Mouse (Mus musculus) embryo, embryonic 11 days (tissue): ENCODE results near the gene C1rl.
"Not testable (repeated sequence)": the region's sequence is repeated elsewhere in the genome, so short reads cannot be mapped to it uniquely, and the experiment has no call there.

Experiments used
- DNase-seq: peaks from one replicate; pipeline ENCODE4 v3.0.0-alpha.2; 2015

Gene C1rl

DNA sequence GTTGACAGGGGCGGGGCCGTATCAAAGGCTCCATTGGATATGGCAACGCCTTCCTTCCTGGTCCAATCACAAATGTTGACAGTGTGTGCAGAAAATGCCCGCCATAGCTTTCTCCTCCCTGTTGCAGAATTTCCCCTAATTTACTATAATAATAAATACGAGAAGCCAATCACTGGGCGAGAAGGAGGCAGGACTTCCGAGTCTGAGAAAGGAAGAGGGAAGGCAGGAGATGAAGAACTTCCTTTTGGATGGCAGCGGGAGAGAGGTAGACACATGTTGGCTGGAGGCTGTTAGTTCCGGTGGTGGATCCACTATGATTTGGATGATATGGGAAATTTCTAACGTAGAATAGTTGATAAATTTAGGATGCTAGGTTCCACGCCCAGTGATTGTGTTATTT, 18.3 kb upstream of the C1rl start:
- DNase-seq, result no peak

DNA sequence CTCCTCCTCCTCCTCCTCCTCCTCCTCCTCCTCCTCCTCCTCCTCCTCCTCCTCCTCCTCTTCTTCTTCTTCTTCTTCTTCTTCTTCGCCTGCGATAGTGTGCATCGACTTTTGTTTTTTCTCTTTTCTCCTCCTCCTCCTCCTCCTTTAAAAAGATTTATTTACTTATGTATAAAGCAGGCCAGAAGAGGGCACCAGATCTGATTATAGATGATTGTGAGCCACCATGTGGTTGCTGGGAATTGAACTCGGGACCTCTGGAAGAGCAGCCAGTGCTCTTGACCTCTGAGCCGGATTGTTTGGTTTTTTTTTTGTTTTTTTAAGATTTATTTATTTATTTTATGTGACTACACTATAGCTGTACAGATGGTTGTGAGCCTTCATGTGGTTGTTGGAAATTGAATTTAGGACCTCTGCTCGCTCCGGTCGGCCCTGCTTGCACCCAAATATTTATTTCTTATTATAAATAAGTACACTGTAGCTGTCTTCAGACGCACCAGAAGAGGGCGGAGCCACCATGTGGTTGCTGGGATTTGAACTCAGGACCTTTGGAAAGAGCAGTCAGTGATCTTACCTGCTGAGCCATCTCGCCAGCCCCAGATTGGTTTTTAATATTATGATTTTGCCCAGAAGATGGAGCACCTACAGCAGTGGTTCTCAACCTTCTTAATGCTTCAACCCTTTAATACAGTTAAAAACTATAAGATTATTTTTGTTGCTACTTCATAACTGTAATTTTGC, 17.4 kb upstream of the C1rl start:
- not testable (repeated sequence) for DNase-seq

DNA sequence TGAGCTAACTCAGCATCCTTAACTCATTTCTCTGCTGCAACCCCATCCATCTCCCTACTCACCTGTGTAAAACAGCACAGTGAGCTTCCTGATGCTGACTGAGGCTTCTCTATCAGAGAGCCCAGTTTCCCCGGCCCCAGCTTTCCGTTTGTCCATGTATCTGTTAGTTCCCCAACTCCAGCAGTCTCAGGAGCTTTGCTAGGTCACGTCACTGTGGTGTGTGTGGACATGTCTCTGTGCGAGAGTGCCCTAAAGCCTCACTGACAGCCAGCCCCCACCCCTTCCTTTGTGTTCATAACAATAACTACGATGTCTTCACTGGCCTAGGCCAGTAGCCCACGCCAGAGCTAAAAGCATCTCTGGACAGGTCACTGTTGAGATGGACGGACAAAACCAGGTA, 16.7 kb upstream of the C1rl start:
- no peak for DNase-seq

DNA sequence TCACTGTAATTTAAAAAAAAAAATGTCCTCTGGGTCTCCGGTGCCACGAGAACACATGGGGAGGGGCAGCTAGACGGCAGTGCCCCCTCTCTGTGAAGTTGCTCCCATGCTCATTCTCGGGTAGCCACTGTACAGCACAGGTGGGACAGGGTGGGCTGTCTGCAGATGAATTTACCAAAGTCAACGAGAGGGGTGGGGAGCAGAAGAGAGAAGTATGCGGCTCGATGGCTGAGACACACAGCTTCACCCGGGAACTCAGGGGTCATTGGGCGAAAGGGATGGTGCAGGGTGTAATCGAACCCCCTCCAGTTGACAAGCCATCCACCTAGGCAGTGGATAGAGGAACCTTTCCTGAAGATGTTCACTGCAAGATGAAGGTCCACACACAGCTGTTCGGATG, 16.1 kb upstream of the C1rl start:
- DNase-seq, result no peak

DNA sequence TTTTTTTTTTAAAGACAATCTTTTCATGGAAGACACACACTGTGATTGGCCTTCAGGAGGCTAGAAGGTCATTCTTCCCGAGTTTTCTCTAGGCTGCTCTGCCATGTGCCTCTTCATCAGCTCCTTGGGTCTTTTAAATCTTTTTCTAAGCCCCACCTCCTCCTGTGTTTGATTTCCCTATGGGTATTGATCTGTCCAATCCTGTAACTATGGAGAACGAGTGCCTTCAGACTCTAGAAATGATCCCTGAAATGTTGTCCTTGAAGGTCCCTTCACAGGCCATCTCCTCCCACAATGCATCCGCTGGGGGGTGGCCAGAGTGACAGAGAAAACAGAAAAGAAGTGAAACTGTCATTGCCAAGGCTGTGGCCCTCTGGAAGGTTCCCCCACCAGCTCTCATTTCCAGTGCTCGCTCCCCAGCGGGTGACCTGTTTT, 15.7 kb upstream of the C1rl start:
- DNase-seq, result no peak

DNA sequence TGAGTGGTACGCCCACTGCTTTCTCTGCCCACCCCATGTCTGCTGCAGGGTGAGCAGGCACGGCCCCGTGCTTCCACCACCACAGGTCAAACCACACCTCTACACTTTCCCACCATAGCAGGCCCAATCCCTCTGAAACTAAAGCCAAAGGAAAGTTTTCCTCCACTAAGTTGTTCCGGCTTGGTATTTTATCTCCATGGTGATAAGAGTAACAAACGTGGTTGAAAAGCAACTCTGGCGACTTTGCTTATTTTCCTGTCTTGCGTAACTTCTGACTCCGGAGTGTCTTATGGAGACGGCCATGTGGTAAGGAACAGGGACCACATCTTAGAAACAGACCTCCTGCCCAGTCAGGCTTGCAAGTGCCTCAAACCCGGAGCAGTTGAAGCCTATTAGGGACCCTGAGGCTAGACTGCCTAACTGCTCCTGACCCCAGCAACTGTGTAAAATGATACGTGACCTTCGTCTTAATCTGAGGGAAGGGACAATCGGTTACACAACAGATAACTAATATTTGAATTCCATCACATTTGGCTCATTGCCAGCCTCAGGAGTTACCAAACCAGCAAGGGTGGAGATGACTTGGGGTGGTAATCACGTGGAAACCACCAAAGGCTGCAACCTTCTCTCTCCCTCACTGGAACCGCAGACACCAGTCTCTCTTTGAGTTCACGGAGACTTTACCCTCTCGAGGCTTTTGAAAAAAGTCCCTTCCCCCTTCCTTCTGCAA, 14.8 kb upstream of the C1rl start:
- no peak for DNase-seq

DNA sequence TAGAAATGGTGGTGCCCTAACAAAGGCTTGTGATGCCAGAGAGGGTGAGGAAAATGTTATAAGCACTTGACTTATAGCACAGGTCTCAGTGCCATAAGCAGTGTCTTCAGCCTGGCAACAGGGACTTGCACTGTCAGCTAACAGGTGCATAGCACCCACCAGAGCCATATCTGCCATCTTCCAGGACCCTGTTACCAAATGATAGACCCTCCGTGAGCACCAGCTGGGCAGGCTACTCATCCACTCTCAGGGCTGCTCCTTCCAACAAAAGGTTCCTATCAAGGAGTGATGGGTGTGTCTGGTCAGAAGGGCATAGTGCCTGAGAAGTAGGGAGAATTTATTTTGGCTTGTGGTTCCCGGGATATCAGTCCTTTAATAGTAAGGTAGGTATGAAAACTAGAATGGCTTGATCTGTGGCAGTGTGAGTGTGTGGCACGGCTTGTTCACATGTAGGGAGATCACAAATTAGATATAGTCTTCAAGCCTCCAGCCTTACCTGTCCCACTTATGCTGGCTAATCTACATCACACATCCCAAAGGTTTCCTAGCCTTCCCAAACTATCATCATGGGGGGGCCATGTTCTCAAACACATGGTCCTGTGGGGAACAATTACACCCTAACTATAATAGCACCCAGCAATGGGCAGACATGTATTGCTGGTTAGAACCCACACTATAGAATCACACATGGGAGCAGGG, 13.9 kb upstream of the C1rl start:
- DNase-seq, result no peak

DNA sequence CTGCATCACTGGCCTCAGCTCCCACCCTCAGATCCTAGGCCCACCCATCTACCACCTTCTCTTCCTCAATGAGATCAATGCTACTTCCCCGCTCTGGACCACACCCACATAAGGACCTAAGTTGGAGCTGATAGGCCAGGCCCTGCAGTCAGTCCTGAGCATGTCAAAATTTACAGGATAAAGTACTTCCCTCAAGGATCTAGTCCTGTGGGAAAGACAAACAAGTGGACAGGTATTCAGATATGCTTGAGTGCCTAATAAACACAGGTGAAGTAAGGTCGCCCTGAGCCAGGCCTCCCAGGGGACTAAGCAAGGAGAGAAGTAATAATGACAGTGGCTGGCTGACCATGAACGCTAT, 13.4 kb upstream of the C1rl start:
- no peak for DNase-seq

DNA sequence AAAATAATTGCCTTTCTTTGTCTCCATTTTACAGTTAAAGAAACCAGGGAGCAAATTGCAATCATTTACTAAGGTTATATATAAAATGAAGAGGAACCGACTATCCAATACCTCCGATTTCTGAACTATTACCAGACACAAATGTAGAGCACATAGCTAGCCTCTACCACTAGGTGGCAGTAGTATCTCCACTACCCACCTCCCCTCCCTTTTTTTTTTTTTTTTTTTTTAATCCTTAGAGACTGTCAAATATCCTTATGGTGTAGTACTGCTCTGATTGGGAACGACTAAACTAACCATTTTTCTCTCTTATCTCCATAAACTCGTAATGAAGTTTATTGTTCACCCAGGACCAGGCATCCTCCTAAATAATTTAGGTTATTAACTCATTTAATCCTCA, 12.6 kb upstream of the C1rl start:
- peak; percentile 66 for DNase-seq

DNA sequence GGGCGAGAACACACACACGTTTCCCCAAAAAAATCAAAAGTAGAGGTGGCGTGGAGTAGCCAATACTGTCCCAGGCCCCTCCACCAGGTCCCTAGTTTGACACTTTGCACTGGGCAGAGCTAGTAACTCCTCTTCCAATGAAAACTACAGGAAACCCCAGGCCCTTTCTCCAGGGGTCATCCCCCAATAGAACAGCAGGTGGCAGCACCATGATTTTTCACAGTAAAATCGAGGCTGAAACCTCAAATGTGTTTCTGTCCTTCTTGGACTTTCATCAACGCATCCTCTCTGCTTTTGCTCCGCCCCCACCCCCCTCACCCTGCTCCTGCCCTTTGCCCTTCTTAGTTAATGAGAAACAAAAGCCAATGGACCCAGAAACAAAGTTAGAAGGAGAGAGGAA, 11.3 kb upstream of the C1rl start:
- peak; percentile 72 for DNase-seq

DNA sequence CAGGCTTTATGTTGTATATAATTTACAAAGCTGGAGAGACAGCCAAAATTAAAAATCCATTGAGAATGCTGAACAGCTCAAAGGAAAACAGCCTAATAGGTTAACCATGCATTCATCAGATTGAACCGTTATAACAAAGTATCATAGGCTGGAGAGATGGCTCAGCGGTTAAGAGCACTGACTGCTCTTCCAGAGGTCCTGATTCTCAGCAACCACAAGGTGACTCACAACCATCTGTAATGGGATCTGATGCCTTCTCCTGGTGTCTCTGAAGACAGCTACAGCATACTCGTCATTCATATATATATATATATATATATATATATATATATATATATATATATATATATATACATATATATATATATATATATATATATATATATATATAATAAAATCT, 9.1 kb upstream of the C1rl start:
- DNase-seq, result not testable (repeated sequence)

DNA sequence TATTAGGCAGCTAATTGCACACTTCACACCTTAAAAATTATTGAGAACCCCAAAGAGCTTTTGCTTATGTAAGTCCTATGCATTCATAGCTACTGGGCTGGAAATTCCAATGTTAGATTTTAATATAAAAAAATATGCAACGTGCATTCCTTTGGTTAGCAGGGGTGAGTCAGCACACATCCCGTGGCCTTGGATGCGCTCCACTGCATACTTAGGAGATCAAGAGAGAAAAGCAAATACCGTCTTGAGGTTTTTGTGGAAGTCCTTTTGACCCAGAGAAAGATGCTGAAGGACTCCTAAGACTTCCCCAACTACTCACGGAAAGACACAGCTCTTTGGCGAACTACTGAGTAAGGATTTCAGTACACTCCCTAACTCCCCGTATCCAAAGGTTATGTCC, 8.1 kb upstream of the C1rl start:
- DNase-seq, result no peak

DNA sequence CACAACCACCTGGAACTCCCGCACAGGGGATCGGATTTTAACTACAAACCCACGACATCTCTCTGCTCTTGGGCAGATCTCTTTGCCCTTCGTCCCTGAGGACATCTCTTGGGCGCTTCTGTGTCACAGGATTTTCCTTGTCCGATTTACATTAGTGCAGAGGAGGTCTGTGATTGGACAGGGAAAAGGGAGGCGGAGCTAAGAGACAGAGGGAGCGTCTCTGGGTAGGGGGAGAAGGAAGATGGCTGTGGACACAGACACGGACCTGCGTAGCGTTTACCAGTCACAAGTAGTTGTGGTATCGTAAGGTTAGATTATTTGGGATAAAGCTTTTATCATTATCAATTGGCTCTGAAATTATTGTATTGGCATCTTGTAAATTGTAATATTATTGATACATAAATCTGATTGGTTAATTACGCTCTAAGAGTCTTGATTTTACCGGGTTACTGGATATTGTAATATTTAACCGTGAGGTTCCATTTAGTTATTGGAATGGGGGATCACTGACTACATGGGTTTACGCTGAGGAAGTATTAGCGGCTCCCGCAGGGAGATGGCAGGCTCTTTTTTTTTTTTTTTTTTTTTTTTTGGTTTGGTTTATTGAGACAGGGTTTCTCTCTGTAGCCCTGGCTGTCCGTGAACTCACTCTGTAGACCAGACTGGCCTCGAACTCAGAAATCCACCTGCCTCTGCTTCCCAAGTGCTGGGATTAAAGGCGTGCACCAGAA, 7.3 kb upstream of the C1rl start:
- peak; percentile 65 for DNase-seq

DNA sequence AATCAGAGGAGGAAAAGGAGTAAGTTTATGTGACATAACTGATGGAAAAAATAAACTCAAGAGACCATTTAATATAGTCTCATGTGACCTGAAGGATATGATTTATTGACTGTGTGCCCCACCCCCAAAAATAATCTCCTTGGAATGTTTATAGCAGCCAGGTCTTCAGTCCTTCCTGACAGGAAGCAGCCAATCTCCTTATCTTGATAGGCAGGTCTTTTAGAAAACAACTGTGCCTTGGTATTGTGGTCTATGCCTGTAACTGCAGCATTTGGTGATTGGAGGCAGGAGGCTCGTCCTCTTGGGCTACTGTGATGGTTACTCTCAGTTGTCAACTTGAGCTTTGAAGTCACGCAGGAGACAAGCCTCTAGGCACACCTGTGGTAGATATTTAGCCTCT, 5.4 kb upstream of the C1rl start:
- no peak for DNase-seq

DNA sequence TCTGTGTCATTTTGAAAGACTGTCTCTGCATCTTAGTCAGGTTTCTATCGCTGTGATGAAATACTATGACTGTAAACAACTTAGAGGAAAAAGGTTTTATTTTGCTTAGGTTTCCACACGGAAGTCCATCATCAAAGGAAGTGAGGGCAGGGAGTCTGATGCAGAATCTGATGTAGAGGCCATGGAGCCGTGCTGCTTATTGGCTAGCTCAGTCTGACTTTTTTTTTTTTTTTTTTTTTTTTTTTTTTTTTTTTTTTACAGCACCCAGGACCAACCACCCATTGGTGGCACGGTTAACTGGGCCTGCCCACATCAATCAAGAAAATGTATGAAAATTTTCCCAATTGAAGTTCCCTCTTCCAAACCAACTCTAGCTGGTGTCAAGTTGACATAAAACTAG, 4.0 kb upstream of the C1rl start:
- no peak for DNase-seq

DNA sequence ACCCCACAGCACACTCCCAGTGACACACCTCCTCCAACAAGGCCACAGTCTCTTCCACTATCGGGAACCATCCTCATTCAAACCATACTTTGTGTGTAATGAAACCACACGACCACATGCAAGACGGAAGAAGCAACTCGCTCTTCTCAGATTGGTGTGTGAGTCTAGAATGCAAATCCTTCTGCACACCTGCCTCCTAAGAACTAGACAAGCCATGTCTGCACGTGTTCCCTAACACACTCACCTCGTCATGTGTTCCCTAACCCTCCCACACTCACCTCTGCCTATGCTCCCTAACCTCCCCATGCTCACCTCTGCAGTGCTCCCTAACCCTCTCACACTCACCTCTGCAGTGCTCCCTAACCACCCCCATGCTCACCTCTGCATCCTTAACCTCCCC, 1.5 kb upstream of the C1rl start:
- DNase-seq, result no peak

DNA sequence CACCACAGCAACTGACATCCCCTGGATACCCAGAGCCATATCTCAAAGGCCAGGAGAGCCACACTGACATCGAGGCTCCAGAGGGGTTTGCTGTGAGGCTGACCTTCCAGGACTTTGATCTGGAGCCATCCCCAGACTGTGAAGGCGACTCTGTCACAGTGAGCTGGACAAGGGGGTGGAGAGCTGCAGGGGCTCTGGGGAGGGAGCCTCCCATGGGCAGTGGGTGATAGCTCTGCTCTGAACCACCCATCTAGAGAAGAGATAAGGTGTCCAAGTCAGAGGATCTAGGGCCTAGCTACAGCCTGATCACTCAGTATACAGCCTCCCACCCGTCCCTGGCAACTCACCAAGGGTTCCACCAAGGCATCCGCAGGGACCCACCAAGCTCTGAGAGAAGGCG, 973 bp downstream of the C1rl start:
- no peak for DNase-seq

DNA sequence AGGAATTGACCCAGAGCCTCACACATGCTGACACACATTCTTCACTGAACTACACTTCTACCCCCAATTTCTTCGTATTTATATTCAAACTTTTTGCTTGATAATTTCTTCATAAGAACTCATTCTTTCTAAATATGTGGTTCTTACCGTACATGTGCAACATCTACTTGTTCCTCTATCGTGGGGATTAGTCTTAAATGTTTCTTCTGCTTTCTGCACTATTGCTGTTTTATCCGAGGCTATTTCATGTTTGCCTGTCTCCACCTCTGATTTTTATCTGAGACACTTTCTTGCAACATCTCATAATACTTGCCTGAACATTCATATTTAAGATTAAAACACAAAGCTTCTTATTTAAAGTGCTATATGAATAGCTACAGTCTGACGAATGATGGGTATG, 3.1 kb downstream of the C1rl start:
- no peak for DNase-seq

DNA sequence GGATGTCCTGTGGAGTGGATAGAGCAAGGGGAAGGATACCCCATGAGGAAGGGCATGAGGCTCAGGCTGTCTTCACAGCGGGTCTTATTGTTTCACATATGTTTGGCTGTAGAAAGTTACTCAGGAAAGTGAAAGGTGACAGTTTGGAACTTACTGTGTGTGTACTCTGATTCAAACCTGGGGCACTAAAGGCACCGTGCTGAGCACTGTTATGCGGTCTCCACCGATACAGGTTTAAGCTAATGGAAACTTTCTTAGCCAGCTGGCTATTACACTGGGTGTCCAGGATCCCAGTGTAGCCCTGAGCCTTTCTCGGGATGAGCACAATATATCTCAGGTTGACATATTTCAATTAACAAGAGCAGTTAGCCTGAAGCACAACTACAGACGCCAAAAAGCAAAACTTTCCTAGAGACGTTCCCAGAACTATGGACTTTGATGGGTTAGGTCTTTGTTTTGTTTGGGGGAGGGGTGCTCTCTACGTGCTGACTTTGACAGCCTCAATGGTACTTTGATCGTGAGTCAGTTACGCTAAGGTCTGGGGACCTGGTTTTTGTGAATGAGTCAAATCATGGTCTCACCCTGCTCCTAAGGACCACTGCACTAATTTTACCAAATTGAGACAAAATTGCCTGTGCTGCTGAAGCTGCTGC, 7.1 kb downstream of the C1rl start:
- DNase-seq, result no peak

DNA sequence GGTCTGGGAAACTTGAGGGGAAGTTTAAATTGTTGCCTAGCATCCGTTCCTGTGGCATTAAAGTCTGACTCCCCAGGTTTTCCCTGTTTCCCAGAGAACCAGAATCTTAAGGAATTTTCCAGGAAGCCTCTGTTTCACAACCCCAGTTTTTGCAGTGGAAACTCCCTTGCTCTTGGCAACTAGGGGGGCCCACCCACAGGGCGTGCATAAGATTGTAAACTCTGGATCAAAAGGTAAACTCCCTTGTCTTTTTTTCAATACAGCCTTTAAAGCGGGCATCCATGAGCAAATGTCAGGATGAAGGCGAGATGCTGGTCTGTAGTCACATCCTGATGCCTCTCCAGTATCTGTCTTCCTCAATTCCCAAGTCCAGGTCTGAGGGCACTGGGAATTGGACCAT, 8.6 kb downstream of the C1rl start:
- DNase-seq, result no peak

DNA sequence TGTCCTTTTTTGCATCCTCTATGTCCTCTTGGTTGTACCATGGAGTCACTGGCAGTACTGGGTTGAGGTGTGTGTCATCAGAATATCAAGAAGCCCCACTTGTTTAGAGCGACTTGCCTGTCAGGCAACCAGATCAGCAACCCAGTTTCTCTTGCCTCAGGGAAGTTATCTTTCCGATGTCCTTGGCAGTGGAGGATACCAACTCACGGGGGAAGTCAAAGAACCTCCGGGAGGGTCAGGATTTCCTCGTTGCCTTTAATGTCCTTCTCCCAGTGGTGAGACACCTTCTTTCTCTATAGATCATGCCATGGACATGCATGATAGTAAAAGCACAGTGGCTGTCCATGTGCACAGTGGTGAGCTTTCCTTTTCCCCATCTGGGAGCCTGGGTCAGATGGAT, 9.1 kb downstream of the C1rl start:
- no peak for DNase-seq

DNA sequence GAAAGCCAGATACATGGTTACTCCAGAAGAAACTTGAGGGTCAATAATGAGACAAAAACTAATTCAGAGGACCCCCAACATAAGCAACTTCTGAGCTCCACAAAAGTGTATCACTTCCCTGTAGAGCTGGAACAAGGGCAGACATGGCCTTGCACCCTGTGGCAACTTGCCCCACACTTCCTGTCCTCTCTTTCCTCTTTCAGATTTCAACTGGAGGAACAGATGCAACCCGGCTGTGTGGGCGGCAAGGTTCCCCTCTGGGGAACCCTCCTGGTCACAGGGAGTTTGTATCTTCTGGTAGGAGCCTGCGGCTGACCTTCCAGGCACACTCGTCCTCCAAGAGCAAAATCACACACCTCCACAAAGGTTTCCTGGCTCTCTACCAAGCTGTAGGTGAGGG, 12.1 kb downstream of the C1rl start:
- DNase-seq, result no peak

DNA sequence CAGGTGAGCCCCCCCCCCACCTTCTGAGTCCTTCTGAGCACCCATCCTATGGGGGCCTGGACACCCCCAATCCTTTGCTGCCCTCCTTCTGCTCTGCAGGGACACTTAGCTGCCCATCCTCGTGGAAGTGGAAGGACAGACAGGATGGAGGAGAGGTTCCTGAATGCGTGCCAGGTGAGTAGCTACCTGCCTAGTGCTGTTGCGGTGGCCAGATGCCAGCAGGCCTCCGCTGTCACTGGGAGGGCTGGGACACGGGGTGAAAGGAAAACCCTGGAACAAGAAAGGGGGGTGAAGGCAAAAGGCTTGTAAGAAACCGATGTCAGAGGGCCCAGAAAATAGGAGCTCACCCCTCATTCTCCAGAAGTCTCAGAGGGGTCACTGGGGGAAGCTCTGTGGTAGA, 14.1 kb downstream of the C1rl start:
- no peak for DNase-seq
